Mouse (Mus musculus) forebrain, postnatal 0 days (tissue): ENCODE measurements around the gene Sdf2. TPM values are rescaled to one million over a fixed set of nuclear protein-coding genes. Genes with fewer than 3 reads are reported as not detected.
A peak's percentile ranks its signal among the peaks of the same experiment; 100 is the strongest.

ENCODE experiments used
- ATAC-seq: fragments of 200-750 bp; cut with Nextera tagmentation; 2 replicates; pipeline ENCODE4 v1.8.0; 2017; ENCODE audit warnings: mild to moderate bottlenecking, moderate library complexity
- DNase-seq: peaks from one replicate; pipeline ENCODE4 v3.0.0-alpha.2; 2015
- H3K27ac ChIP-seq: fragments of 300-500 bp; sonication (generic); 2 replicates; pipeline ENCODE4 v1.5.1; 2014; ENCODE audit warnings: low read depth, mild to moderate bottlenecking, antibody characterized with exemption, low read length, moderate library complexity, mixed read lengths
- H3K27me3 ChIP-seq: fragments of 300-500 bp; sonication (generic); 2 replicates; pipeline ENCODE4 v1.6.1; 2014; ENCODE audit warnings: mild to moderate bottlenecking, low read length, mixed read lengths; ENCODE audit not compliant: insufficient read depth
- H3K36me3 ChIP-seq: fragments of 300-500 bp; sonication (generic); 2 replicates; pipeline ENCODE4 v1.6.1; 2014; ENCODE audit warnings: mild to moderate bottlenecking, moderate library complexity; ENCODE audit not compliant: insufficient read depth
- H3K4me1 ChIP-seq: fragments of 300-500 bp; sonication (generic); 2 replicates; pipeline ENCODE4 v1.6.1; 2014; ENCODE audit warnings: antibody characterized with exemption; ENCODE audit not compliant: insufficient read depth
- H3K4me2 ChIP-seq: fragments of 300-500 bp; sonication (generic); 2 replicates; pipeline ENCODE4 v1.6.1; 2014; ENCODE audit warnings: low read depth, mild to moderate bottlenecking, moderate library complexity
- H3K4me3 ChIP-seq: fragments of 300-500 bp; sonication (generic); 2 replicates; pipeline ENCODE4 v1.5.1; 2014; ENCODE audit warnings: low read depth, low read length, mixed read lengths
- H3K9ac ChIP-seq: fragments of 300-500 bp; sonication (generic); 2 replicates; pipeline ENCODE4 v1.6.1; 2014; ENCODE audit warnings: mild to moderate bottlenecking
- H3K9me3 ChIP-seq: fragments of 300-500 bp; sonication (generic); 2 replicates; pipeline ENCODE4 v1.6.1; 2016; ENCODE audit warnings: low read length
- CTCF ChIP-seq: sonication (generic); IDR thresholded peaks from 2 replicates; pipeline ENCODE4 v1.5.1; 2016; ENCODE audit warnings: antibody characterized with exemption, control low read depth, low read depth
- WGBS: fragments of 180-500 bp; shearing (Covaris S2); extraction: QIAGEN DNeasy Blood & Tissue Kit; methylation state at CpG from one replicate; pipeline ENCODE4 v1.1.7; 2014; 5-methylcytosine and 5-hydroxymethylcytosine counted together
- polyA plus RNA-seq: library from polyadenylated mRNA; unstranded; fragments of >200 nt; fragmentation: Nextera tagmentation; extraction: Ambion mirVana; gene quantifications from 2 replicates; pipeline ENCODE4 v1.2.1, GENCODE M21; 2015
- total RNA-seq: library from RNA; depleted of rRNA; stranded (reverse); fragments of >200 nt; gene quantifications from 2 replicates; pipeline ENCODE4 v1.2.3, GENCODE M21; 2014; rRNA removed

Gene Sdf2
- total RNA-seq (76.2 and 76.4 TPM in 2 replicates), polyA plus RNA-seq (92.1 and 92.8 TPM in 2 replicates)

GRCm38 (mm10) chr11:78245627-78246317 is at the start of gene Sdf2, which contains the start of gene Supt6:
Gene Sdf2 (plus strand): TSS chr11:78245746.
Gene Supt6 (minus strand): TSS chr11:78245987.
- 0 out of 2 replicates have a peak, but pooled peaks have one; percentile 5 for TF ChIP-seq CTCF
- peaks cover 7% of the 10 kb centered on the region; the same call in 1 of the 2 replicates for H3K36me3 ChIP-seq
- H3K4me3 ChIP-seq, result peak within 1 kb of the TSS; percentile 96
- DNase-seq, result peak; percentile 95
- peak within 1 kb of the TSS; percentile 99 for H3K27ac ChIP-seq
- peaks cover 25% of the 10 kb centered on the region for H3K4me1 ChIP-seq
- peak within 1 kb of the TSS; percentile 80 for H3K4me2 ChIP-seq
- peak within 1 kb of the TSS; percentile 93 for H3K9ac ChIP-seq
- 3% methylated on average over 50 of the region's 50 CpGs for WGBS
- peak; percentile 98 for ATAC-seq
- no peaks in the 10 kb centered on the region for H3K27me3 ChIP-seq
- H3K9me3 ChIP-seq, result no peaks in the 10 kb centered on the region

- Histone ChIP-seq H3K27me3 (no peaks in the 10 kb centered on the region), H3K4me1 (no peaks in the 10 kb centered on the region), H3K27ac (no peak overlapping the region), H3K36me3 (peaks cover 24% of the 10 kb centered on the region), H3K4me2 (no peak overlapping the region), H3K9ac (no peak overlapping the region), H3K9me3 (no peaks in the 10 kb centered on the region), H3K4me3 (no peak overlapping the region)
- ATAC-seq (no peak), DNase-seq (no peak)
- WGBS, result 92% methylated on average over 3 of the region's 3 CpGs
- no peak for TF ChIP-seq CTCF
These were observed 43.2 kb upstream of the Sdf2 start for GRCm38 (mm10) chr11:78202372-78202771.

GRCm38 (mm10) chr11:78204287-78204686 is 41.3 kb upstream of the Sdf2 start:
- no peak overlapping the region for H3K27ac ChIP-seq
- no peak overlapping the region for H3K9ac ChIP-seq
- DNase-seq (no peak), ATAC-seq (no peak)
- peaks cover 43% of the 10 kb centered on the region for H3K36me3 ChIP-seq
- no peak overlapping the region for H3K4me3 ChIP-seq
- H3K27me3 ChIP-seq, result no peaks in the 10 kb centered on the region
- H3K4me1 ChIP-seq, result no peaks in the 10 kb centered on the region
- H3K9me3 ChIP-seq, result no peaks in the 10 kb centered on the region
- TF ChIP-seq CTCF, result no peak
- H3K4me2 ChIP-seq, result no peak overlapping the region
- 78% methylated on average over 6 of the region's 6 CpGs for WGBS

DNA sequence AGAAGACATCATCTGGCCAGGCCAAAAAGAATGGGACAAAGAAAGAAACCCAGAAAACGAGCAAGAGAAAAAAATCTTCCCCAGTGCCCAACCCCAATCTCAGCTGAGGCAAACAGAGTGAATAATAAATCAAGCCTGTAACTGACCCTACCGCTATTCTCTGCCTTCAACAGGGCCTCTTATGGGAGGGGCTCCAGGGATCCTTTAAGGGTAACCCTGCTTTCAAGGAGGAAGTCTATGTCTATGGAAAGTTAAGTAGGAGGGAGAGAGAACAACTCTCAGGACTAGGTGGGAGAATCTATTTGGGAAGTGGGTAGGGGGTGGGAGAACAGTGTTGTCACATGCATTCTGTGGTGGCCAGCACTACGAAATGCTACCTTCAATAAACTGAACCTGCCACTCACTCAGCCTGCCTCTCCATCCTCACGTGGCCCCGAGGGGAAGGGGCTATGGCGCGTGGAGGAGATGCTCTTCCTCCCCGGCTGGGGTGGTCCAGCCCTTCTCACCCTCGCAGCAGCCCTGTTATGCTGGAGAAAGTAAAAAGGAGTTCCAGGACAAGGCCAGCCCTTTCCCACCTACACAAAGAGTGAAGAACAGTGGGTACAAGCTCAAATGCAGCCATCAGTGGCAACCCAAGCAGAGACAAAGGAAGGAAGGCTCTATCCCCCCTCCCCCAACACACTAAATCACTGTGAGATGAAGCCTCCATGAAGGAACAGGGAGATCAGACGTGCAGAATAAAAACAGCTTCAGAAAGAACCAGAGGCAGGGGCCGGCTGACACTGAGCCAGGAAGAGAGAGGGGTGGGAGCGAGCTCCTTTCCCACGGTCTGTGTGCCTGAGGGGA is 40.0 kb upstream of the Sdf2 start:
- Histone ChIP-seq H3K4me2 (no peak overlapping the region), H3K27ac (peak overlapping the region; percentile 40; the same call in 1 of the 2 replicates), H3K27me3 (no peaks in the 10 kb centered on the region), H3K9ac (no peak overlapping the region), H3K9me3 (no peaks in the 10 kb centered on the region), H3K4me1 (no peaks in the 10 kb centered on the region), H3K36me3 (peaks cover 56% of the 10 kb centered on the region), H3K4me3 (no peak overlapping the region)
- no peak for DNase-seq
- 65% methylated on average over 13 of the region's 13 CpGs for WGBS
- no peak for TF ChIP-seq CTCF
- peak; percentile 23; the same call in 1 of the 2 replicates for ATAC-seq

DNA sequence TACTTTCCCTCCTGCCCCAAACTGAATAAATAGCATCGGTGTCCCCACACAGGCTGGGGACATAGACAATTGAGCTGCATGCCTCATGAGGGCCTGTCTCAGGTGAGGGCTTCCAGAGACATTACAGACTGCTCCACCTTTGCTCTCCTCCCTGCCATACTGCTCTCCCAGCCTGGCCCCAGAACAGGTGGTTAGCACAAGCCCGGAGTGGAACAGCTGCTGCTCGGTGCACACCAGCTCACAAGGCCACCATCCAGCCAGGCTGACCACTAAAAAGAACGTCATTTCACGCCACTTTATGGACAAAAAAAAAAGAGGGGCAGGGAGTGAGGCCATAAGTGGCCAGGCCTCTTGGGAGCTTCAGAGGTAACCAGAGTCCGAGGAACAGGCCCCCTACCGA is 38.4 kb upstream of the Sdf2 start:
- no peak overlapping the region for H3K27ac ChIP-seq
- peaks cover 72% of the 10 kb centered on the region for H3K36me3 ChIP-seq
- no peak for TF ChIP-seq CTCF
- no peak overlapping the region for H3K4me3 ChIP-seq
- H3K4me2 ChIP-seq, result no peak overlapping the region
- no peaks in the 10 kb centered on the region for H3K27me3 ChIP-seq
- no peaks in the 10 kb centered on the region for H3K9me3 ChIP-seq
- WGBS, result 91% methylated on average over 7 of the region's 7 CpGs
- H3K4me1 ChIP-seq, result no peaks in the 10 kb centered on the region
- no peak overlapping the region for H3K9ac ChIP-seq
- DNase-seq (no peak), ATAC-seq (no peak)

- Histone ChIP-seq H3K9ac (no peak overlapping the region), H3K27me3 (no peaks in the 10 kb centered on the region), H3K27ac (no peak overlapping the region), H3K4me2 (no peak overlapping the region), H3K4me1 (no peaks in the 10 kb centered on the region), H3K36me3 (peaks cover 94% of the 10 kb centered on the region), H3K9me3 (no peaks in the 10 kb centered on the region), H3K4me3 (no peak overlapping the region)
- TF ChIP-seq CTCF, result no peak
- no peak for ATAC-seq
- WGBS, result 98% methylated on average over 6 of the region's 6 CpGs
- DNase-seq, result no peak
These were observed 35.7 kb upstream of the Sdf2 start for GRCm38 (mm10) chr11:78209886-78210285.

- WGBS, result 83% methylated on average over 7 of the region's 7 CpGs
- peaks cover 98% of the 10 kb centered on the region for H3K36me3 ChIP-seq
These were observed 34.9 kb upstream of the Sdf2 start for GRCm38 (mm10) chr11:78210615-78211014.

More at GRCm38 (mm10) chr11:78210615-78211014, 34.9 kb upstream of the Sdf2 start:
- no peak for TF ChIP-seq CTCF
- Histone ChIP-seq H3K27ac (no peak overlapping the region), H3K4me3 (no peak overlapping the region), H3K4me1 (no peaks in the 10 kb centered on the region), H3K9me3 (no peaks in the 10 kb centered on the region), H3K27me3 (no peaks in the 10 kb centered on the region), H3K9ac (no peak overlapping the region), H3K4me2 (no peak overlapping the region)
- ATAC-seq (no peak), DNase-seq (no peak)
